Mouse (Mus musculus): ENCODE data around the gene Pde4b.

GRCm38 (mm10) chr4:102302568-102302967 lies 215.2 kb downstream of the Pde4b start:
- TF ChIP-seq POLR2A (IDR thresholded peaks at IDR 0.05; ENCODE audit: control insufficient read depth, low read depth, low read length) (no peak), CTCF (IDR thresholded peaks at IDR 0.05; ENCODE audit: control insufficient read depth, insufficient read depth, insufficient replicate concordance, low read depth, low read length) (no peak)

Data from testis, adult 2 months (tissue).